Mouse (Mus musculus): ENCODE data around the gene Lcn4. TPM values are rescaled to one million over a fixed set of nuclear protein-coding genes. Genes with fewer than 3 reads are reported as not detected.

Gene Lcn4
- polyA plus RNA-seq, 1 experiment = 0.34 TPM

GRCm38 (mm10) chr2:26639838-26640830 is 30.9 kb downstream of the Lcn4 start:
- no peaks in the 10 kb centered on the region for H3K27me3 ChIP-seq (replicated peaks; ENCODE audit: control insufficient read depth, insufficient read depth, low read length)
- DNase-seq = peak; percentile 98
- H3K27ac ChIP-seq (ENCODE audit: insufficient read depth, low read depth, low read length) = peak overlapping the region; percentile 45
- H3K4me1 ChIP-seq (ENCODE audit: control insufficient read depth, insufficient read depth, low read length) = peaks cover 13% of the 10 kb centered on the region; the same call in 1 of the 2 replicates
- no peaks in the 10 kb centered on the region for H3K36me3 ChIP-seq (ENCODE audit: control insufficient read depth, insufficient read depth, low read length)
- 5% methylated on average over 49 of the region's 49 CpGs for WGBS
- TF ChIP-seq CTCF (conservative IDR thresholded peaks at IDR 0.05; ENCODE audit: insufficient read depth, insufficient read length, low read depth, low read length) (peak; percentile 92), POLR2A (IDR thresholded peaks at IDR 0.05; ENCODE audit: low read depth, low read length) (peak; percentile 96)
- peak overlapping the region; percentile 78 for H3K4me3 ChIP-seq (ENCODE audit: insufficient read depth, low read depth, low read length)

GRCm38 (mm10) chr2:26639083-26639482 is 32.0 kb downstream of the Lcn4 start:
- Histone ChIP-seq H3K4me3 (ENCODE audit: insufficient read depth, low read depth, low read length) (peak overlapping the region; percentile 19), H3K4me1 (ENCODE audit: control insufficient read depth, insufficient read depth, low read length) (peaks cover 13% of the 10 kb centered on the region; the same call in 1 of the 2 replicates), H3K27ac (ENCODE audit: insufficient read depth, low read depth, low read length) (no peak overlapping the region), H3K27me3 (replicated peaks; ENCODE audit: control insufficient read depth, insufficient read depth, low read length) (no peaks in the 10 kb centered on the region), H3K36me3 (ENCODE audit: control insufficient read depth, insufficient read depth, low read length) (no peaks in the 10 kb centered on the region)
- DNase-seq = peak; percentile 73
- WGBS = 3% methylated on average over 8 of the region's 8 CpGs
- TF ChIP-seq CTCF (conservative IDR thresholded peaks at IDR 0.05; ENCODE audit: insufficient read depth, insufficient read length, low read depth, low read length) (peak; percentile 68), POLR2A (IDR thresholded peaks at IDR 0.05; ENCODE audit: low read depth, low read length) (no peak)

- Histone ChIP-seq H3K36me3 (ENCODE audit: control insufficient read depth, insufficient read depth, low read length) (no peaks in the 10 kb centered on the region), H3K27me3 (replicated peaks; ENCODE audit: control insufficient read depth, insufficient read depth, low read length) (no peaks in the 10 kb centered on the region), H3K4me1 (ENCODE audit: control insufficient read depth, insufficient read depth, low read length) (peaks cover 13% of the 10 kb centered on the region; the same call in 1 of the 2 replicates), H3K27ac (ENCODE audit: insufficient read depth, low read depth, low read length) (no peak overlapping the region), H3K4me3 (ENCODE audit: insufficient read depth, low read depth, low read length) (no peak overlapping the region)
- DNase-seq = no peak
- no peak for TF ChIP-seq CTCF (conservative IDR thresholded peaks at IDR 0.05; ENCODE audit: insufficient read depth, insufficient read length, low read depth, low read length)
- TF ChIP-seq POLR2A (IDR thresholded peaks at IDR 0.05; ENCODE audit: low read depth, low read length) = no peak
- 65% methylated on average over 5 of the region's 5 CpGs for WGBS
These were observed 32.5 kb downstream of the Lcn4 start for GRCm38 (mm10) chr2:26638572-26638971.

- no peak for TF ChIP-seq POLR2A (IDR thresholded peaks at IDR 0.05; ENCODE audit: low read depth, low read length)
- no peak for TF ChIP-seq CTCF (conservative IDR thresholded peaks at IDR 0.05; ENCODE audit: insufficient read depth, insufficient read length, low read depth, low read length)
- WGBS = 73% methylated on average over 5 of the region's 5 CpGs
- Histone ChIP-seq H3K27me3 (replicated peaks; ENCODE audit: control insufficient read depth, insufficient read depth, low read length) (no peaks in the 10 kb centered on the region), H3K4me3 (ENCODE audit: insufficient read depth, low read depth, low read length) (no peak overlapping the region), H3K27ac (ENCODE audit: insufficient read depth, low read depth, low read length) (no peak overlapping the region), H3K4me1 (ENCODE audit: control insufficient read depth, insufficient read depth, low read length) (peaks cover 13% of the 10 kb centered on the region; the same call in 1 of the 2 replicates), H3K36me3 (ENCODE audit: control insufficient read depth, insufficient read depth, low read length) (no peaks in the 10 kb centered on the region)
- DNase-seq = no peak
These were observed 33.0 kb downstream of the Lcn4 start for GRCm38 (mm10) chr2:26638039-26638438.

- H3K27me3 ChIP-seq (replicated peaks; ENCODE audit: control insufficient read depth, insufficient read depth, low read length) = no peaks in the 10 kb centered on the region
- 55% methylated on average over 4 of the region's 4 CpGs for WGBS
- H3K27ac ChIP-seq (ENCODE audit: insufficient read depth, low read depth, low read length) = no peak overlapping the region
- no peak overlapping the region for H3K4me3 ChIP-seq (ENCODE audit: insufficient read depth, low read depth, low read length)
- TF ChIP-seq CTCF (conservative IDR thresholded peaks at IDR 0.05; ENCODE audit: insufficient read depth, insufficient read length, low read depth, low read length) (no peak), POLR2A (IDR thresholded peaks at IDR 0.05; ENCODE audit: low read depth, low read length) (no peak)
- H3K36me3 ChIP-seq (ENCODE audit: control insufficient read depth, insufficient read depth, low read length) = no peaks in the 10 kb centered on the region
- DNase-seq = no peak
- peaks cover 13% of the 10 kb centered on the region; the same call in 1 of the 2 replicates for H3K4me1 ChIP-seq (ENCODE audit: control insufficient read depth, insufficient read depth, low read length)
These were observed 33.7 kb downstream of the Lcn4 start for GRCm38 (mm10) chr2:26637316-26637932.

- H3K4me1 ChIP-seq (ENCODE audit: control insufficient read depth, insufficient read depth, low read length) = peaks cover 13% of the 10 kb centered on the region; the same call in 1 of the 2 replicates
- H3K4me3 ChIP-seq (ENCODE audit: insufficient read depth, low read depth, low read length) = no peak overlapping the region
- H3K36me3 ChIP-seq (ENCODE audit: control insufficient read depth, insufficient read depth, low read length) = no peaks in the 10 kb centered on the region
- H3K27ac ChIP-seq (ENCODE audit: insufficient read depth, low read depth, low read length) = no peak overlapping the region
- no peak for DNase-seq
- H3K27me3 ChIP-seq (replicated peaks; ENCODE audit: control insufficient read depth, insufficient read depth, low read length) = no peaks in the 10 kb centered on the region
- TF ChIP-seq POLR2A (IDR thresholded peaks at IDR 0.05; ENCODE audit: low read depth, low read length) = no peak
- no peak for TF ChIP-seq CTCF (conservative IDR thresholded peaks at IDR 0.05; ENCODE audit: insufficient read depth, insufficient read length, low read depth, low read length)
- 51% methylated on average over 2 of the region's 2 CpGs for WGBS
These were observed 34.8 kb downstream of the Lcn4 start for GRCm38 (mm10) chr2:26636325-26636635.
